Mouse (Mus musculus): ENCODE results near the gene Ccn2.

Gene Ccn2

DNA sequence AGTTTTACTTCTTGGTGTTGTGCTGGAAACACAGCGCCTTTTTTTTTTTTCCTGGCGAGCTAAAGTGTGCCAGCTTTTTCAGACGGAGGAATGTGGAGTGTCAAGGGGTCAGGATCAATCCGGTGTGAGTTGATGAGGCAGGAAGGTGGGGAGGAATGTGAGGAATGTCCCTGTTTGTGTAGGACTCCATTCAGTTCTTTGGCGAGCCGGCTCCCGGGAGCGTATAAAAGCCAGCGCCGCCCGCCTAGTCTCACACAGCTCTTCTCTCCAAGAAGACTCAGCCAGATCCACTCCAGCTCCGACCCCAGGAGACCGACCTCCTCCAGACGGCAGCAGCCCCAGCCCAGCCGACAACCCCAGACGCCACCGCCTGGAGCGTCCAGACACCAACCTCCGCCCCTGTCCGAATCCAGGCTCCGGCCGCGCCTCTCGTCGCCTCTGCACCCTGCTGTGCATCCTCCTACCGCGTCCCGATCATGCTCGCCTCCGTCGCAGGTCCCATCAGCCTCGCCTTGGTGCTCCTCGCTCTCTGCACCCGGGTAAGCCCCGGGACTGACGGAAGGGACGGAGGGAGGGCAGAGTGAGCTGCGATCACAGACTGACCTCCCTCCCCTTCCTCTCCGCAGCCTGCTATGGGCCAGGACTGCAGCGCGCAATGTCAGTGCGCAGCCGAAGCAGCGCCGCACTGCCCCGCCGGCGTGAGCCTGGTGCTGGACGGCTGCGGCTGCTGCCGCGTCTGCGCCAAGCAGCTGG is at the start of gene Ccn2:
Gene Ccn2 (plus strand): TSS at position 193 of the 753 bp plus-strand sequence.
- DNase-seq (ENCODE audit: low read depth, low spot score), result no peak

DNA sequence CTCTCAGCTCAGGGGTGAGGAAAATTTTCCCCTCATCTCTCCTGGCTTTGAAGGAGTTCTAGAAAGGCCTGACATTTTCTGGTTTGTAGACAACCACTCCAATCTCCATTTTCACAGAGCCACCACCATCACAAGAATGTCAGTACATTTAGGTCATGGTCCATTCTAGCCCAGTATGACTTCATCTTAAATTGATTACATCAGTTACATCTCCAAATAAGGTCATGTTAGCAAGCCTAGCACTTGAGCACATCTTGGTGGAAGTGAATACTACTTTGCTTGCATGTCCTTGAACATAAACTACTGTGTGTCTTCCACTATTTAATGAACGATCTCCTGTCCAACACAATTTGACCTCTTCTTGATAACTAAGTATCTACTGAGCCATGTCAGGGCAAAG is 42.4 kb upstream of the Ccn2 start:
- no peak for DNase-seq (ENCODE audit: low read depth, low spot score)

DNA sequence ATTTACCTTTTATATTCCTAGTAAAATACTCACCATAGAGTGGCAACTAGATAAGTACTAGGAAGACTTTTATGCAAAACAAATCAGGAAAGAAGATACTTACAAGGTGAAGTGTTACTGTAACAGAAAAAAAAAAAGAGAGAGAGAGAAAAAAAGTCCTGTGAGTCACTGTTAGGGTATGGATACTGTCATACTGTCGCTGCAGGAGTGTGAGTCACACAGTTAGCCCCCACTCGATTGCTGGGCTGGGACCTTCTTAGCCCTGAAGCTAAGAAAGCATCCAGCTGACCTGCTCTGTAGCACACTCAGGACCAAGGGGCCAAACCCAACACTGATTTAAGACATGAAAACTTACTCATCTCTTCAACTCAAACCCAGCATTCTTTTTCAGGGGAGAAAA is 41.2 kb upstream of the Ccn2 start:
- no peak for DNase-seq (ENCODE audit: low read depth, low spot score)

GRCm38 (mm10) chr10:24558366-24558765 is 36.9 kb upstream of the Ccn2 start:
- no peak for DNase-seq (ENCODE audit: low read depth, low spot score)

GRCm38 (mm10) chr10:24569691-24570420 is 25.4 kb upstream of the Ccn2 start:
- DNase-seq (ENCODE audit: low read depth, low spot score), result no peak

- DNase-seq (ENCODE audit: low read depth, low spot score), result no peak
These were observed 22.9 kb upstream of the Ccn2 start for GRCm38 (mm10) chr10:24572044-24572960.

- no peak for DNase-seq (ENCODE audit: low read depth, low spot score)
These were observed 21.8 kb upstream of the Ccn2 start for GRCm38 (mm10) chr10:24573484-24573883.

DNA sequence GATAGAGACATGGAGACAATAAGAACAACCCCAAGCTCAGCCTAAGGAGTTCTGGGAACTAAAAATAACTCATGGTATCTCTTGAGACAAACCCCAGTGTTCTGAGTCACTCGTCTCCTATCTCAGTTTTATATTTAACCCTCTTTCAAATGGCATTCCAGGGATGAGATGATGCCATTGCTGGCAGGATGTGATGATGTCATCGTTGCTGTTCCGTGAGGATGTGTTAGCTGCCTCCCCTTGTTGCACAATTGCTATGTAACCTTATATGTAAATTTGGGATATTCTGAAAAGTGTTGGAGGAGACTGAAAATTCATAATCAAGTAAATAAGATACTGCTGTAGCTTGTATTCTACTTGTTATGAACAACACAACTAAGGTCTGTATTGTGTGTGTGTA is 14.2 kb upstream of the Ccn2 start:
- DNase-seq (ENCODE audit: low read depth, low spot score), result no peak

- DNase-seq (ENCODE audit: low read depth, low spot score), result no peak
These were observed 6.4 kb upstream of the Ccn2 start for GRCm38 (mm10) chr10:24588824-24589223.

- DNase-seq (ENCODE audit: low read depth, low spot score), result no peak
These were observed 6.0 kb upstream of the Ccn2 start for GRCm38 (mm10) chr10:24589238-24589637.

- no peak for DNase-seq (ENCODE audit: low read depth, low spot score)
These were observed 4.7 kb upstream of the Ccn2 start for GRCm38 (mm10) chr10:24590546-24590945.

DNA sequence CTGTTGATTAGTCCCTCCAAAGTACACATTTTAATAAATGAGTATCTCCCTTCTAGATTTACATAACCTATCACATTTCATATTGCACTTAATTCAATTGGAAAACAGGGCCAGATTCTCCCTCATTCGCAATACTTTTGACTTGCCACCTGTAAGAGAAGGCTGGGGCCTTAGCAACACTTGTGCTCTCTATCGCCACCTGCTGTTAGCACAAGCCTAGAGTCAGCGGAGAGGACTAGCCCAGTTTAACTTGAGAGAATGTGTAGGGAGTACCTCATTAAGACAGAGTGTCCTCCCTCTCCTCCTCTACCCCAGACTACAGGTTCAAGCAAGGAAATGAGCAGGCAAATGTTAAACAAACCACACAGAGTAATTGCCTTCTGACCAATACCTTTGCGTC is 4.1 kb upstream of the Ccn2 start:
- peak; percentile 55 for DNase-seq (ENCODE audit: low read depth, low spot score)

DNA sequence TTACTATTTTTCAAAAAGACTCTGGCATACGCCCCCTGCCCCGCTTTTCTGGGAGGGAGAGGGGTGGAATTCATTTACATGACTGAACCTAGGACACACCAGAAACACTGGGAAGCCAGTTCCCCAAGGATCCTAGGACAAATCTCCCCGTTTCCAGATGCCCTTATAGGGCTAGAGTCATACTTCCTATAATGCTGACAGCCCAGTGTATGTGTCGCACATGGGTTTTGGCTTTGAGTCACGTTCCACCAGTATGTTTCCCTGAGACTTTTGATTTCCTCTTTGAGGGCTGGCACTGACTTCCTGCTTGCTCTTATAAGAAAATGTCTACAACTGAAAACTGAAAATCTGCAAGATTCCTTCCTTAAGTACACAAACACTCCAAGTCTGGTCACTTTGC is 3.5 kb upstream of the Ccn2 start:
- DNase-seq (ENCODE audit: low read depth, low spot score), result no peak

DNA sequence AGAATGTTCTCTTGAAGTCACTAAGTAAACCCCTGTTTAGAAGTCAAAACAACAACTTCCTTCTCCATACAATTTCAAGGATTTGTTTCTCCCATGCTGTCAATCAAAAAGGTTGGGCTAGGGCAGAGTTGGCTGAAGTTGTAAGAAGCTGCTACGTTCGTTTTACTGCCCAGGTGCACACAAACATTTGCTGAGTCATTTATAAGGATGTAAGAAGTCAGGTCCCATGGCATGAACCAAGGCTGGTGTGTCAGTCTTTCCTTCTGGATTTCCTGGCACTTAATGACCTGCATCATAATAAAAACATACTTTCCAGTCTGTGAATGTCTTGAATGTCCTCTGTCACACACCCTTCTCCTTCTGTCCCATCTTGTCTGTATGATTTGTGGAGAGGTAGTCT is 2.9 kb upstream of the Ccn2 start:
- DNase-seq (ENCODE audit: low read depth, low spot score), result no peak

DNA sequence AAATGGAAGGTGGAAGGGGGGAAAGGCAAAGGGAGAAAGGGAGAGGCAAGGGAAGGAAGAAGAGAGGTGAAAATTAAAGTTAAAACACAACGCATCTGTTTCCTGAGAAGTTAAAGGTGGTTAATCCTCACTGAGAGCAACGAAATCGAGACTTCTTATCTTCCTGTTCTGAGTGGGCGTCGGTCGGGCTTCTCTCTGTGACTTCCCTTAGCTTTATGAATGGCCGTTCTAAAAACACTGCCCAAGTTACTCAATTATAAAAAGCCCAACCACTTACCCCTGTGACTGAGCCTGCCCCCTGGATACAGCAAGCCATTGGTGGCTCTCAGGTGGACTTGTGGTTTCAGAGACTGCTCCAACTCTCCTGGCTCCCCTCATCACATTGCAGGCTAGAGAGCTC is 2.3 kb upstream of the Ccn2 start:
- DNase-seq (ENCODE audit: low read depth, low spot score), result no peak

- no peak for DNase-seq (ENCODE audit: low read depth, low spot score)
These were observed 1.7 kb upstream of the Ccn2 start for GRCm38 (mm10) chr10:24593556-24593955.

GRCm38 (mm10) chr10:24596003-24596868 is 994 bp downstream of the Ccn2 start:
- DNase-seq (ENCODE audit: low read depth, low spot score), result no peak

DNA sequence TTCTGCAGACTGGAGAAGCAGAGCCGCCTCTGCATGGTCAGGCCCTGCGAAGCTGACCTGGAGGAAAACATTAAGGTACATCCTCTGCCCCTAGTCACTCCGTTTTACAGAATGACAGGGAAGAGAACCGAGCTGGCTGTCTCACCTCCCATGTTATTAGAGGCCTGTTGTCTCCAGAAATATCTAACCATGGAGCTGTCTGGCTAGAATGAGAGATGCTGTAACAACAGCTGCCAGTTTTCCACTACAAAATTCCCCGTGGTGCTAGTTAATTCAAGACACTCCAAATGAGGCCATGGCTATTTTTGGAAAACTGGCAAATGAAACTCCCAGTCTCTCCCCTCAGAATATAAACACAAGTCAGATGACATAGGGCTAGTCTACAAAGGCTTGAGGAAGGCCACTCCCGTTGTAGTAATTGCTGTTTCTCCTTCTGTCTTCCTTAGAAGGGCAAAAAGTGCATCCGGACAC is 1.7 kb downstream of the Ccn2 start:
- DNase-seq (ENCODE audit: low read depth, low spot score), result peak; percentile 21

GRCm38 (mm10) chr10:24597789-24598188 is 2.5 kb downstream of the Ccn2 start:
- no peak for DNase-seq (ENCODE audit: low read depth, low spot score)

GRCm38 (mm10) chr10:24598693-24599092 is 3.5 kb downstream of the Ccn2 start:
- DNase-seq (ENCODE audit: low read depth, low spot score), result no peak

- no peak for DNase-seq (ENCODE audit: low read depth, low spot score)
These were observed 4.6 kb downstream of the Ccn2 start for GRCm38 (mm10) chr10:24599802-24600201.
